Mouse (Mus musculus) small intestine, adult 2 months (tissue): ENCODE measurements at regions not wholly inside any gene's neighbourhood (a gene's known extent, or its start where the extent isn't known, plus 50 kb on each side); places are given as distances from the start of the nearest gene placed in this dataset.

Experiments used
- CTCF ChIP-seq: fragments of 200-500 bp; IDR thresholded peaks from 2 replicates; pipeline ENCODE4 v1.5.1; 2012; ENCODE audit warnings: low read depth, mild to moderate bottlenecking, control low read depth, inconsistent platforms, low read length, moderate library complexity, mixed read lengths; ENCODE audit not compliant: insufficient replicate concordance, insufficient read length; ENCODE audit errors: extremely low read depth
- POLR2A ChIP-seq: fragments of 200-500 bp; IDR thresholded peaks from 2 replicates; pipeline ENCODE4 v1.6.1; 2012; ENCODE audit warnings: low read depth, mild to moderate bottlenecking, control low read depth, inconsistent platforms, low read length, moderate library complexity

DNA sequence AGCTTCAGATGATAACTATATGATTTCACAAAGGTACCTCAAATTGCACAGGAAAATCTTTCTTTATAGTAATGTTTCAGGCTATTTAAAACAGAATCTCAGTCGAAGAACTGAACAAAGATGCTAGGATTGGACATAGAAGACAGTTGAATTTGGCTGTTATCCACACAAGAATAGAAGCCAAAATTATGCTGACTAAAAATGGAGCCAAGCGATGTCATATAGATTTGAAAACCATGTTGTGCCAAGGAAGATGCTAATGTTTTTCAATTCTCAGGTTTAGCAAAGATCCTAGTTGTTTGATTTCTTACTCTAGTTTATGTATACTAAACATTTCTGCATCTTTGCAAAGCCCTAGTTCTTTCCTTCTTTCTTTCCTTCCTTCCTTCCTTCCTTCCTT is 379.6 kb downstream of the Gm43517 start:
- TF ChIP-seq CTCF (no peak), POLR2A (no peak)
